Mouse (Mus musculus) G1E (cell line): ENCODE data around the gene Capn11.

Experiments
- CTCF ChIP-seq: IDR thresholded peaks from 2 replicates; pipeline ENCODE4 v1.5.1; 2012; ENCODE audit warnings: low read depth, low read length, inconsistent platforms, mixed read lengths
- POLR2AphosphoS5 ChIP-seq: IDR thresholded peaks from 2 replicates; pipeline ENCODE4 v1.6.1; 2012; ENCODE audit warnings: low read depth, low read length, inconsistent platforms; ENCODE audit not compliant: insufficient replicate concordance

GRCm38 (mm10) chr17:45582715-45583355 is 76.3 kb downstream of the Capn11 start:
- peak; percentile 24; the same call in 1 of the 2 replicates for TF ChIP-seq CTCF
- TF ChIP-seq POLR2AphosphoS5: no peak
